In genomic region chr8:123410049-123410587, GRCm38 (mm10) we compare ENCODE assay signal across 10 mouse cellular contexts. TPM values are rescaled to one million over a fixed set of nuclear protein-coding genes. Genes with fewer than 3 reads are reported as not detected.
DNase-seq lines count a peak whose midpoint lies in the region; ATAC-seq and TF ChIP-seq lines count a peak whose summit lies in the region.
"Had no signal": no experiment of that assay in that cellular context is flagged by ENCODE, and none has a peak within 500 bp of the region (broad histone marks: within the 10 kb centered on the region; RNA-seq: fewer than 3 reads in every experiment).

No protein-coding gene starts in this region.

- no peak overlapping the region; the same call in 1 of the 2 replicates for H3K4me3 ChIP-seq in G1E (ENCODE audit: low read depth, low read length)
- H3K4me3 ChIP-seq in midbrain, embryonic 11.5 days (ENCODE audit: low read depth, low read length): peak overlapping the region; percentile 66

- peaks cover 78% of the 10 kb centered on the region for H3K4me1 ChIP-seq in G1E (ENCODE audit: insufficient read depth, low read depth, low read length)
- peaks cover 29% of the 10 kb centered on the region for H3K4me1 ChIP-seq in midbrain, embryonic 11.5 days (ENCODE audit: control insufficient read depth, insufficient read depth, low read length)

- no peak for ATAC-seq in G1E (ENCODE audit: extremely low read depth, insufficient number of reproducible peaks, low FRiP score, poor library complexity, severe bottlenecking)
- no peak for ATAC-seq in midbrain, embryonic 11.5 days (ENCODE audit: low FRiP score)
- no peak for ATAC-seq in activated CD4-positive, CD25-positive, alpha-beta regulatory T cell, adult 4 months

- DNase-seq in layer of hippocampus, adult 11-12 months (ENCODE audit: low spot score): peak; percentile 46
- DNase-seq in layer of hippocampus, postnatal 36 days: no peak
- DNase-seq in G1E (ENCODE audit: low spot score): peak; percentile 15
- DNase-seq in cerebellum, postnatal 25 days: peak; percentile 53 to 68
- peak; percentile 61 to 72 for DNase-seq in heart, adult 9 months (ENCODE audit: low spot score in 2 of 2)
- DNase-seq in midbrain, embryonic 11.5 days (ENCODE audit: low spot score, missing footprints): peak; percentile 94
- DNase-seq in ovary, postnatal 36 days (ENCODE audit: low spot score): no peak

- H3K9me3 ChIP-seq in G1E (replicated peaks): no peaks in the 10 kb centered on the region
- H3K9me3 ChIP-seq in midbrain, embryonic 11.5 days (ENCODE audit: control insufficient read depth, low read length): no peaks in the 10 kb centered on the region

- peak overlapping the region; percentile 87 for H3K27ac ChIP-seq in midbrain, embryonic 11.5 days (ENCODE audit: low read depth, low read length)
- H3K27ac ChIP-seq: kidney, postnatal 0 days had no signal

- peaks cover 62% of the 10 kb centered on the region for H3K27me3 ChIP-seq in G1E (ENCODE audit: insufficient read depth, low read length)
- peaks cover 5% of the 10 kb centered on the region for H3K27me3 ChIP-seq in midbrain, embryonic 11.5 days (ENCODE audit: control insufficient read depth, insufficient read depth, low read length)

- H3K4me2 ChIP-seq in midbrain, embryonic 11.5 days: peak overlapping the region; percentile 64

- no peak for TF ChIP-seq CTCF in G1E (IDR thresholded peaks at IDR 0.05; ENCODE audit: low read depth, low read length)

- 44% methylated on average over 8 of the region's 8 CpGs for WGBS in midbrain, embryonic 11.5 days

- H3K36me3 ChIP-seq in G1E (replicated peaks): no peaks in the 10 kb centered on the region
- H3K36me3 ChIP-seq in midbrain, embryonic 11.5 days (ENCODE audit: control insufficient read depth, insufficient read depth, low read length): no peaks in the 10 kb centered on the region

- H3K9ac ChIP-seq in midbrain, embryonic 11.5 days (ENCODE audit: low read length): peak overlapping the region; percentile 89

RNA-seq across cellular contexts. Expression of gene Tubb3, which starts 1.1 kb away (rescaled TPM):
- total RNA-seq in layer of hippocampus, postnatal 36 days (2021): 100 to 1,000 TPM; 290 to 324 TPM
- total RNA-seq in G1E (2014; fragmentation: Nextera tagmentation) (not detected in 2 replicates), G1E (2017) (0.41 and 0.71 TPM in 2 replicates)
- 0.14 and 0.22 TPM in 2 replicates for polyA plus RNA-seq in G1E (2012)
- 777 and 840 TPM in 2 replicates for polyA plus RNA-seq in midbrain, embryonic 11.5 days (2014; fragmentation: Nextera tagmentation; extraction: Ambion mirVana)
- polyA plus RNA-seq in activated CD4-positive, CD25-positive, alpha-beta regulatory T cell, adult 4 months (2017; shearing (Covaris generic)): under 1 TPM; 0.53 to 0.68 TPM
- total RNA-seq: neutrophil, adult 5-6 weeks had no signal

RNA-seq across cellular contexts. Expression of gene Mc1r, which starts 3.2 kb away (rescaled TPM):
- not detected for total RNA-seq in layer of hippocampus, postnatal 36 days (2021)
- total RNA-seq in G1E (2014; fragmentation: Nextera tagmentation): not detected in 2 replicates
- total RNA-seq in G1E (2017): 0.12 and 0.27 TPM in 2 replicates
- polyA plus RNA-seq in G1E (2012): 0.01 and 0.02 TPM in 2 replicates
- 0.06 and 0.12 TPM in 2 replicates for polyA plus RNA-seq in midbrain, embryonic 11.5 days (2014; fragmentation: Nextera tagmentation; extraction: Ambion mirVana)
- not detected for polyA plus RNA-seq in activated CD4-positive, CD25-positive, alpha-beta regulatory T cell, adult 4 months (2017; shearing (Covaris generic))
- total RNA-seq: neutrophil, adult 5-6 weeks had no signal
- polyA plus RNA-seq: kidney, postnatal 0 days had no signal

RNA-seq across cellular contexts. Expression of gene Def8, which starts 13.2 kb away (rescaled TPM):
- total RNA-seq in layer of hippocampus, postnatal 36 days (2021): 10 to 100 TPM; 53.4 to 57.4 TPM
- total RNA-seq in G1E (2014; fragmentation: Nextera tagmentation) (14.4 and 18.6 TPM in 2 replicates), G1E (2017) (12.6 and 15.1 TPM in 2 replicates)
- polyA plus RNA-seq in G1E (2012): 11.4 and 16.7 TPM in 2 replicates
- polyA plus RNA-seq in midbrain, embryonic 11.5 days (2014; fragmentation: Nextera tagmentation; extraction: Ambion mirVana): 35.3 and 35.5 TPM in 2 replicates
- polyA plus RNA-seq in activated CD4-positive, CD25-positive, alpha-beta regulatory T cell, adult 4 months (2017; shearing (Covaris generic)): 10 to 100 TPM in 1 of 2 experiments, 1 to 10 TPM in 1; 5.6 to 11.1 TPM

RNA-seq across cellular contexts. Expression of gene Tcf25, which starts 36.6 kb away (rescaled TPM):
- 100 to 1,000 TPM; 510 to 526 TPM for total RNA-seq in layer of hippocampus, postnatal 36 days (2021)
- 123 and 130 TPM in 2 replicates for total RNA-seq in G1E (2014; fragmentation: Nextera tagmentation)
- total RNA-seq in G1E (2017): 125 and 133 TPM in 2 replicates
- 84.3 and 91.6 TPM in 2 replicates for polyA plus RNA-seq in G1E (2012)
- polyA plus RNA-seq in midbrain, embryonic 11.5 days (2014; fragmentation: Nextera tagmentation; extraction: Ambion mirVana): 171 and 181 TPM in 2 replicates
- 10 to 100 TPM; 84.9 to 92.3 TPM for polyA plus RNA-seq in activated CD4-positive, CD25-positive, alpha-beta regulatory T cell, adult 4 months (2017; shearing (Covaris generic))

Comparison
In these comparisons a context has a peak if more than half of its experiments do, and no peak if none do; other contexts are left out.
1. DNase-seq: peak in layer of hippocampus, adult 11-12 months (single experiment), G1E (single experiment), cerebellum, postnatal 25 days (2 of 2), heart, adult 9 months (2 of 2) and midbrain, embryonic 11.5 days (single experiment); none in layer of hippocampus, postnatal 36 days (0 of 2) and ovary, postnatal 36 days (single experiment).
2. RNA of gene Tubb3, which starts 1.1 kb away (polyA plus RNA-seq): 777 to 840 TPM in midbrain, embryonic 11.5 days; 0.53 to 0.68 TPM in activated CD4-positive, CD25-positive, alpha-beta regulatory T cell, adult 4 months and 0.14 to 0.22 TPM in G1E; every median in the first group is over 100 times any median in the second.